Mouse (Mus musculus) activated CD4-positive, CD25-positive, alpha-beta regulatory T cell, adult 4 months (primary cell): ENCODE results near the gene Chst15. TPM values are rescaled to one million over a fixed set of nuclear protein-coding genes. Genes with fewer than 3 reads are reported as not detected.

Experiments used
- ATAC-seq: one replicate; pipeline ENCODE4 v1.8.0; 2017
- polyA plus RNA-seq, 2 experiments: library from polyadenylated mRNA; unstranded; fragments of 100-300 nt; shearing (Covaris generic); gene quantifications; one replicate each; pipeline ENCODE4 v1.2.1; 2017

Gene Chst15
- polyA plus RNA-seq, 2 experiments from 2014 or later, result 2.1 to 4.0 TPM

DNA sequence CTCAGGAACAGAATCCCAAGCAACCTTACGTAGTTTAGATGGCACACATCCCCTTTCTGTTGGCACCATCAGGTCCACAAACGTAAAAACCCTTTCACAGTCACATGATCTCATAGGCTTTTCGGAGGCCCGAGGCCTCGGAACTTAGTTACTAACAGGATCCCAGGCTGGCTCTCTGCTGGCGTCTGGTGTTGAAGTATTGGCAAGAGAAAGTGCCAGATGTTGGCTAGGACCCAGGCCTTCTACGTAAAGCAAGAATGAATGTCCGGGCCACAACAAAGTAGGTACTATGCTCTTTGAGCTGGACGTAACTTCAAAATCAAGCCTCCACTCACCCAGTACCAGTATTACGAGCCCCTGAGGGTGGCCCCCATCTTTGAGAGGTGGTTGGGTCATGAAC is 103.0 kb downstream of the Chst15 start:
- no peak for ATAC-seq

DNA sequence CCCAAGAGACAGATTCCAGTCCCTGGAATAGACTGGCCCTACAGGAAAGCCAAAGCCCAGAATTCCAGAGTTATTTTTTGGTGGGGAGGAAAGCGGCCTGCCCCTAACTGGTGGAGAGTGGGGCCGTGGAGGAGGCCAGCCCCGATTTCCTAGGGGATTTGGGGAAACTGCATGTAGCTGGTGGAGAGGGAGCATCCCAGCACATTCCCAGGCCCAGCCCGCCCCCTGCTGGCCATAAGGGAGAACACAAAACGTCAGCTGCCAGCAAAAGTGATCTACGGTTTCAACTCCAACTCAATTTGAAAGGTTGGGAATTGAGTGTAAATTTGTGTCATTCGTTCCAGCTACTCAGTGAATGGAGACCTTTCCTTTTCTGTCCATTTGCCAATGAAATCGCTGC is 103.6 kb downstream of the Chst15 start:
- no peak for ATAC-seq

DNA sequence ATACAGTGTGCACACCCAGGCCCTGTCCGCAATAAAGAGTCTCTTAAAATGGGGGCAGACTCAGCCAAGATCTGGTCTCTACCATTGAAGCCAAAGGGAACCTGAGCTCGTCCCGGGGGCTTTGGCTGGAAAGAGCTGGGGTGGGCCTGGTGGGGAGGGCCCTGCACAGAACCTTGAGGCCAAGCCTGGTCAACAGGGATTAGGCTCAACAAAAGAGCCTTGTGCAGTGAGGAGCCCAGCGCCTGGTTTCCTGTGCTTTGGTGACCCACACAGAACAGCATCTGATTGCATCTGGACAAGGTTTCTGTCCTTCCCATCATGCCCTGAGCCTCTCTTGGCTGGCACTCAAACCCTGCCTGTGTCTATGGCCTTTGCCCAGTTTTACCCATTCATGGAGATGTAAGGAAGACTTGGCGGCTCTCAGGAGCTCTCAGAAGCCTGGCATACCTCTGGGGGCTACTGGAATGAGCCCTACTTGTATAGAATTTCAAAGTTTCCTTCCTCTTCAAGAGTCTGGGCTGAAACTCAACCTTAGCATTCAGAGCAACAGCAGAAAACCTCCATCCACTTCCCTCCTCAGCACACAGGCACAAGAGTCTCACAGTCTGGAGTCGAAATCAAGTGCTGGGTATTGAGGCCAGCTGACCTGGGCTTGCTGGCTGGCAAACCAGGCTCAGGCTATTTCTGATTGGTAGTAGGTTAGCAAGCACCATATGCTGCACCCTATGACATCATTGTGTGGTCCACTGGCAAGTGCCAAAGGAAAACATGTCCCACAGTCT is 104.9 kb downstream of the Chst15 start:
- ATAC-seq, result no peak

DNA sequence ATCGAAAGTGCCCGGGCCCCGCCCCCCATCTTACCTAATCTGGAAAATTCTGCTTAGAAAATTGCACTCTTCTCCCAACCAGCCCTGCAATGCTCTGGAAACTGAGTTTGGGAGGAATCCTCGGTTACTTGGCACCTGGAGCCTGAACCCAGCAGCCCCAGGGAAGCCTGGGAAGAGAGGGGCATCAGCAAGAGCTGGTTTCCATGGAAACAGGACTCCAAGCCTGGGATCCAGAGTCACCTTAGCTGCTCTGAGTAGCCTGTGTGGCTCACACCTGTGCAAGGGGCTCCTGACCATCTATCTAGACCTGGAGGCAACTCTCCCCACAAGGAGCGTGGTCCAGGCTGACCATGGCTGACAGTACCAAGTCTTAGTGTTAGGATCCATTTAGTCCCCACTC is 106.4 kb downstream of the Chst15 start:
- ATAC-seq, result no peak

DNA sequence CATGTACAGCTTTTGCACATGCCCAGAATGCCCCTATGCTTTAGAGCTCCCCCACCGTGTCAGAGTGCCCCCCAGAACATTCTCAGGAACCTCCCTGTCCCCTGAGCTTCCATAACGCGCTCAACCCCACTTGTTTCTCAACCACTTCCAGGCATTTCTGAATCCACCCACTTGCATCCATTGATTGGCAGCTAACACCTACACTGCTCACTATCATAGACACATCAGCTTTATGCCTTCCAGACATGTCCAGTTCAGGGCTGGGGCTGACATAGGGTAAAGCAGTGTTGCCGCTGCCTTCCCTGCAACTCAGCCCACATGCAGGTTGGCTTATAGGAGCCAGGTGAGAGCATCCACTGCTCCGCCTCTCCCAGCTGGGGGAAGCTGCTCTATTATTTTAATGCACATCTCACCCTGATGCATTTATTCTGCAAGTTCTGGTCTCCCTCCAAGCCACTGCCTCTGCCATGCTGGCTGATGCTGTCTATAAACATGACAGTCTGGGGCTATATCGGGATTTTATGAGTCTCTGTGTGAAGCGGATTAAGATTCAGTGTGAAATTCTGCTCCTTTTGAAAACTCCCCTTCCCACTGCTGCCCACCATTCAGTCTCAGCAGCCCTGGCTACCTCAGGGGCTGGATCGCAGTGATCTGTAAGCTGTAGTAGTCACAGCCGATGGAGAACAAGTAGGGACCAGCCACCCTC is 107.9 kb downstream of the Chst15 start:
- no peak for ATAC-seq

DNA sequence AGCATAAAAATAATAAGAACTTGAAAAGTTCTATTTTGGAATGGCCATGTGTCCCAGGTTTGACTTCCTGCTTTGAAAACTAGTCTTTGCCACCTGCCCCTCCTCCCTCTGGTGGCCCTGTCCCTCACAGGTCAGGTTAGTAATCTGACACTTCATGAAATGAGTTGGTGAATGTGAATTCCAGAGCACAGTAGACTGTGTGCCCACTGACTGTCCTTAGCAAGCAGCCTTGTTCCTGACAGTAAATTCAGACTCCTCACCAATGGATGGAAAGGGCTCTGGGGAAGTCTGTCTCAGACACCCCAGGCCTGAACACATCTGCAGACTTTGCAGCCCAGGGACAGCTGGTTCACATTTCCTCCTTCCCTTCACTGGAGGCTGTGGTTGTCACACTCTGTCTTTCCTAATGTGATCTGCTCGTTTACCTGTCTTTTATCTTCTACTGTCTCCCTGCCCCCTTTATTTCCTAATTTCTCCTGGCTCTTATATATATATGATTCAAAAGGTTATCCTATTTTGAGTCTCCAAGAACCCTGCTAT is 112.9 kb downstream of the Chst15 start:
- ATAC-seq, result no peak

DNA sequence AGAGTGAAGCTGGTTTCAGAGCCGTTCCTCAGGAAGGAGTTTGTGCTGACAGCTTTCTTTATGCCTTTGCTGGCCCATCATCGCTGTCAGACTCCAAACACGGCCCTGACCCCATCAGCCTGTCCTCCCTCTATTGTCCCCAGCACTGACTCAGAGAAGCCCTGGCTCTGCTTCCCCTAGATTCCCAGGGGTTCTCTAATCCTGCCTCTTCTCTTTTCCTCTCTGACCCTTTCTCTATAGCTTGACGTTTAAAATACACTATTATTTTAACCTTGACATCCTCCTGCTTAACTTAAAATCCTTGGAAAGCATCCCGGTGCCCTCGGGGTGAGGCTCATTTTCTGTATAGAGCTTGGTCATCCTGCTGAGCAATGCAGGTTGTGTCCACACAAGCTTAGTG is 117.3 kb downstream of the Chst15 start:
- no peak for ATAC-seq

DNA sequence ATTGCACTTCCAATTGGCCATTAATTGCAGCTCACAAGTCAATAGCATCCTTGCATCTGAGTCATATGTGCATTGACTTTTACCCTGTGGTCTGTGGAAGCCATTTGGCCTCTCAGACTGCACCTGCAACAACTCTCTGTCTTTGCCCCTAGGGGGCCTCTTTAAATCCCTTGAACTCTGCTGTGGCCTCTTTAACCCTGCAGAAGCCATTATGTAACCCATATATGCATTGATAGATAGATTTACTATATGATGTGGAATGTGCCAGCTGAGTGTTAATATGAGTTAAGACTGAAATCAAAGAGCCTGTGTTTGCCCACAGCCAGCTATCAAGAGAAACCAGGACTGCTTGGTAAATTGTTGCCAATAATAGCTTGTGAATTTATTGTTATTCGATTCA is 118.2 kb downstream of the Chst15 start:
- no peak for ATAC-seq

DNA sequence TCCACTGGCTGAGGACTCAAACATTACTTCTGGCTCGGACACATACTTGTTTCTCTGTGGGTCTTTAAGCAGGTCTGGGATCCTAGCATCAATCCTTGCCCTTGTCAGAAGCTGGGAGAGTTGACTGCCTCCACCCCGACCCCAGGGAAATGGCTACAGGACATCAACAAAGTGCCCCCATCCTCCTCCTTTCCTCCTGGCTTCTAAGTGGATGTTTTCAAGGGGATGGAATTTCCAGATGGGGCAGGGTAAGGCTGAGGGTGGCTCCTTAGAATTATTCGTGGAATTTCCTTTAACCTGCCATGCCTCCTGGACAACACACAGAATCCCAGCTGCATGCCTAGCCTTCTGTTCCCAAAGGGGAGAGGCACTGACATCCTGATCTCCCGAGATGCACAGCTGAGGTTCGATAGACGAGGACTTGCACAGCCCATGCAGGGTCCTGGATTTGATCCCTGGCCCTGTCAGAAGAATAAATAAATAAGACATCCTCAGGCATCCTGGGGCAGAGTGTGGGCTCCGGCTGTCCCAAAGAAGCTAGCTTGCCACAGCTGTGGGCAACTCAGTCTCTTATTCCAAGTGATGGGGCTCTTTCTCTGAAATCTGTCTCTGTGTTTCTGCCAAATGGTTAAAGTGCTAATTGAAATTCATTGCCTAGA is 119.1 kb downstream of the Chst15 start:
- no peak for ATAC-seq

DNA sequence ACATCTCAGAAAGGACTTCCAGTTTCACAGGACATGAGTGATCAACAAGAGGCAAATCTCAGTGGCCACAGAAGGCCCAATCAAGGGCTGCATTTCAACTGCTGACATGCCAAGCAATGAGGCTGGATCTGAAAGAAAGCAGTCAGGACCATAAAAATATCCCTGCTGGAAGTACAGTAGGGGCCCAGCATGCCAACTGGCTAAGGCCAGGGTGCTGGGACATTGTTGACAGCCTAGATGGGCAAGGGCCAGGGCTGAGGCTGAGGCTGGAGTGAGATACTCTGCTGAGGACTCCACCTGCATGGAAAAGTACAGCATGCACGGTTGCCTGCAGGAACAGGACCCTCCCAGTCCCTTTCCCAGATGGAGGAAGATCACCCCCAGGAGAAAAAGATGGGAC is 120.4 kb downstream of the Chst15 start:
- no peak for ATAC-seq

DNA sequence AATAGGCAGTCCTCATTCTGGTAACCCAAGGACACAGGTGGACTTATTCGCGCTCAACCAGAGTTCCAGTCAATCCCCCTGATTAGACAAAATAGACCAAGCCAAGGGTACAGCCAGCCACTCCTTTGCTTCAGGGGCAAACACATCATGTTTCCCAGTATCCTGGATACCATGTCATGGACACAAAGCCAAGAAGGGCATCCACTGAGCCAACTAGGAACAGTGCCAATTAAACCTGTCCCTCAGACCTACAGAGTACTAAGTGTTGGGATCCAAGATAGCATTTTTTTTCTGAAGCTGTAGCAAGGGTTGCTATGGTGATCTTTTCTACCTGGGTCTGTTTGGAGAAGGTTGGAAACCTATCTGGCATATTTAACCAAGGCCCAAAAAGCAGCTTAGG is 123.4 kb downstream of the Chst15 start:
- ATAC-seq, result no peak

DNA sequence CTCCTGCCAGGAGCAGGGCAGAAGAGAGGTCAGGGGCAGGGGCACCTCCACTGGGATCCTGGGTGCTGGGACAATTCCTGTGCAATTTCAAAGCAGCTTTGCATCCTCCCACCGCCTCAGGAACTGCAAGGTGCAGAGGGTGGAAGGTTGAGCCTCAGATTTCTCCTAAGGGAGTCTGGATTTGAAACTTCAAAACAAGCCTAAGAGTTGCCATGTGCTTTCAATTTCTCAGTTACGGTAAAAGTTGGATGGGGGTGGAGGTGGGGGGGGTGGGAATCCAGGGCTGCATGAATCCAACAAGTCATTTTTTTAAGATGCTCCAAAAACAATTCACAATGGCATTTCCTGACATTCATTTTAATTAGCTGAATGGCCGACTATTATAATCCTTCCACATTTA is 129.6 kb downstream of the Chst15 start:
- ATAC-seq, result no peak

Other genes starting within 250 kb of the Chst15 start
- not detected for gene Cpxm2, start 162.5 kb downstream of the Chst15 start, polyA plus RNA-seq